Mouse (Mus musculus): ENCODE measurements around the gene B3gnt5.
"Not testable (repeated sequence)": the region's sequence is repeated elsewhere in the genome, so short reads cannot be mapped to it uniquely, and the experiment has no call there.

Gene B3gnt5

GRCm38 (mm10) chr16:19760074-19760473 lies at the start of gene B3gnt5:
Gene B3gnt5 (plus strand): TSS chr16:19760208.
- peak; percentile 7 for DNase-seq (ENCODE audit: low spot score)

DNA sequence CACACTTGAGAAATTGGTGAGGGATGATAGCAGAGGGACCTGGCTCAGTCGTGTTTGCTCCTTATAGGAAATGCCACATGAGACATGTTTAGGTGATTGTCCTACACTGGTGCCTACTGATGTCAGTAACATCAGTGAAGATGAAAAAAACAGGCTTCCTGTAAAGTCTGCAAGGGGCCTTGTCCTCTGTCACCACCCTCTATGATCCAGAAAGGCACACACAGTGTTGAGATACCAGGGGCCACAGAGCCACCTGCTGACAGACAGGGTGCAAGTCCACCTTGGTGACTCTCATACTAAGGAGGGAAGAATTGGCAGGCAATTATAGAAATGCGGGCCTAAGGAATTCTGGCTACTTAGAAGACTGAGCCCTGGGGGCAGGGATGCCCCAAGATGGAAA lies 39.0 kb upstream of the B3gnt5 start:
- DNase-seq (ENCODE audit: low spot score): no peak

GRCm38 (mm10) chr16:19724139-19724538 lies 35.9 kb upstream of the B3gnt5 start:
- not testable (repeated sequence) for DNase-seq (ENCODE audit: low spot score)

- DNase-seq (ENCODE audit: low spot score): no peak
Observed at GRCm38 (mm10) chr16:19732896-19733295, 27.1 kb upstream of the B3gnt5 start.

- no peak for DNase-seq (ENCODE audit: low spot score)
Observed at GRCm38 (mm10) chr16:19760505-19761496, 793 bp downstream of the B3gnt5 start.

DNA sequence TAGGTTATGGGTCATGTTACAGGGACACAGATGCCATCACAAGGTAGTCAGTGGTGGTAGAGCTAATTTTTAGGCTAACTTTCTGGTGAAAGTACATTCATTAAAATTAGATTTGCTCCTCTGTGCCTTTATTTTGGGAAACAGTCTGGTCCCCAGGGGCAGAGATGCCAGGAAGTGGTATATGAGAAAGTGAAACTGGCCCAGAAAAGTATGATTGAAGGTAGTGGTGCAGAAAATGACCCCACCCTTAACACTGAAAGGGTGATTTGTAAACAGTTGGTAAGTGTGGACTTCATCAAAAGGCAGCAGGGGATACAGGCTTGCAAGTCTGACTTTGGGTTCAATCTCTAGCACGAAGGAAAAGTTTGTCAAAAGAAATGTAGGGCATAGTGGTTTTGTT lies 1.7 kb downstream of the B3gnt5 start:
- DNase-seq (ENCODE audit: low spot score): no peak

DNA sequence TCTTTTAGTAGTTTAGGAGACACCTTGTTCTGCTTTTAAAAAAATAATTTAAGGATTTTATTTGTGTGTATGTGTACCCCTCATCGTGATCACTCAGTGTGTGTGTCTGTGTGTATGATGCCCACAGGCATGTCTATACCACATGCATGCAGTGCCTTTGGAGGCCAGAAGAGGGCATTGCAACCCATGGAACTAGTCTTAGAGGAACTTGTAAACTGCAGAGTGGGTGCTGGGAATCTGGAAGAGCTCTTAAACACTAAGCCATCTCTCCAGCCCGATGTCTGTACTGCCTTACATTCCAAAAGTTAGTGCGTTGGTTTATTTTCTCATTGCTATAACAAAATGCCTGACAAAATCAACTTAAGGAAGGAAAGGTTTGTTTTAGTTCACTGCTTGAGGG lies 6.1 kb downstream of the B3gnt5 start:
- DNase-seq (ENCODE audit: low spot score): no peak

GRCm38 (mm10) chr16:19768046-19768445 lies 8.0 kb downstream of the B3gnt5 start:
- DNase-seq (ENCODE audit: low spot score): no peak

DNA sequence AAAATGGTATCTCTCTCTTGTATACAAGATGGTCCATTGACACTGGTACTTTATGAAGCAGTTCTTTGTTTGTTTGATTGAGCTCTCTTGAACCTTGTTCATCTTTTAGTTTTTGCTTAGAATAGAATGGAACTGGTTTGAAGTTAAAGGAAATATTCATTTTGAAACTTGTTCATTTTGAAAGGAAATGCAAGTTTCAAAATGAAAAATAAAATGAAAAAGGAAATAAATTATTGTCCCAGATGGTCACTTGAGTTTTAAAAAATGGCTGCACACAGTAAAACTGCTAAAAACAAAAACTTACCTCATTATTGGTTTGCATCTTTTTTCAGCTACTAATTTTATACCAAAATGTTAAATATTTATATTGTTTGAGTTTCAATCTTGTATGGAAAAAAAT lies 12.0 kb downstream of the B3gnt5 start:
- no peak for DNase-seq (ENCODE audit: low spot score)

- no peak for DNase-seq (ENCODE audit: low spot score)
Observed at GRCm38 (mm10) chr16:19786386-19787090, 26.5 kb downstream of the B3gnt5 start.

- DNase-seq (ENCODE audit: low spot score): no peak
Observed at GRCm38 (mm10) chr16:19789914-19790313, 29.9 kb downstream of the B3gnt5 start.

DNA sequence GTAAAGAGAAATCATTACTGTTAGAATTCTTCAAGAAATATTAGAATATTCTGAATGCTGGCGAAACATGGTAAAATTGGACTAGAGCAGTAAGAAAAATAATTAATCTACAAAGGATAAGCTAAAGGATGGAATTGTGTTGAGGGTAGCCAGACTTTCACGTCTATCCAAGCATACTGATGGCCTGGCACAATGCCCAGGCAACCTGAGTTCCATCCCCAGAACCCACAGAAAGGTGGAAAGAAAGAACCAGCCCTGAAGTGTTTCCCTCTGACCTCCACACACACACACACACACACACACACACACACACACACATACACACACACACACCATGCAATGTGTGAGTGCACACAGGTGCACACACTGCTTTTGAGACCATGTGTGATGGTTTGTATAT lies 58.8 kb downstream of the B3gnt5 start:
- no peak for DNase-seq (ENCODE audit: low spot score)

Measured in ovary, postnatal 14 days (tissue).